Mouse (Mus musculus): ENCODE data around the gene Ppp1r18.

Gene Ppp1r18

DNA sequence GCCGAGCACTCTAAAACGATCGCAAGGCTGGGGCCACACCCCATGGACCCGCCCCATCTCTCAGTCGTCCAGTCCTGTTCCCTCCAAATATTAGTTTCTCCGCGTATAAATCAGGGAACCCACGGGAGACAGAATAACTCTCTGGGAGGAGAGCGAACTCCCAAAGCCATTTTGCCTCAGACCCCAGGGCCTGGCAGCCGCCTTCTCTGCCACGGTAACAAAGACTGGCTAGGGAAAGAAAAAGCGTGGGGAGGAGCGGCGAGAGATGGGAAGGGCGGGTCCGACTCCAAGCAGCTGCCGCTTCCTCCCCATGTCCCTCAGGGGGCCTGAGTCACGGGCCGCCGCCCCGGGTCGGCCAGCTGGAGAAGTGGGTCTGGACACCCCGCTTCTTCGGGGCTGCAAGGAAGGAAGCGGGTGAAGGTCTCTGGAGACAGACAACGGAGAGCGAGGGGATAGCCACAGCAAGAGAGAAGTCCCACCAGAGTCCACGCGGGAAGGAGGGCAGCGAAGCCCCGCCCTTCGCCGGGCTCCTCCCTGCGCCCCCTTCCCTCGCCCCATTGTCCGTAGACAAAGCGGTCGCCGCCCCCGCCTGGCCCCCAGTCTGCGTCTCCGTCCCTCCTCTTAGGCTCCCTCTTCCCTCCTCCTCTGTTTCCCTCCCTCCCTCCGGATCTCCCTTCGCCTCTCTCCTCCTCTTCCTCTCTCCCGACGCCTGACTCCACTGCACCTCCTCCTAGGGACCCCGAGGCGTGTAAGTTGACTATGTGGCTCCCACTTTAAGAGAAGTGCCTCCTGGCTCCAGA is at the start of gene Ppp1r18:
TSS of gene Ppp1r18 (plus strand) at position 113 of the 800 bp plus-strand sequence.
- no peak for DNase-seq

DNA sequence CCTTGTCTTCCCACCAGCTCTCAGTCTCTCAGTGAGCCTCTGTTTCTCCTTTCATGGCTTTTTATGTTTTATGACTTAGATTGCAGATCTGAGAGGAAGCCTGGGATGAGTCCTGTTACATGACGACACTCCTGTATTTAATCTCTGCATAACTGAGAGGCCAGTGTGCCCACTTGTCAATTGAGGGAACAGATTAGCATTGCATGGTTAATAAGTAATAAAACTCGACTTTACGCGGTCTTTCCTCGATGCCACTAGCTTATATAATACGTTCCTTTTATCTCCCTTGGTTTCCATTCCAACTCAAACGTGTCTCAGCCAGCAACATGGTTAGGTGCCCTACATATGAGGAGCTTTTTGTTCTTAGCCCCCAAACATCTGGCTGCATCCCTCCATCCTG is 49.6 kb upstream of the Ppp1r18 start:
- no peak for DNase-seq

DNA sequence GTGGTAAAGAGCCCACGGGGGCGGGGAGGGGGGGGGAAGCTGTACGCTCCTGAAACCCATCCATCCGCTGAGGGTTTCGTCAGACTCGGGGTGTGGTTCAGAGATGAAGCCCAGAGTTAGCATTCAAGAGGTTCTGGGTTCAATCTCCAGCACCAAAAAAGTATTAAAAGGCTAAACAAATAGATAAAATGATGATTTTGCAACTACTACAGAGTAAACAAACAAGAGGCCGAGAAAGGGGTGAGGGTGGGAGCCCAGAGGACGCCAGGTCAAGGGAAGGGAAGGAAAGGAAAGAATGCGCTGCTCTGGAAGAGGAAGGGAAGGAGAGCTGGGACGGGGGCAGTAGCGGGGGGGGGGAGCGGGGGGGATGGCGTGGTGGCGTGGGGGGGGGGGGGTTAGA is 48.7 kb upstream of the Ppp1r18 start:
- DNase-seq, result no peak

DNA sequence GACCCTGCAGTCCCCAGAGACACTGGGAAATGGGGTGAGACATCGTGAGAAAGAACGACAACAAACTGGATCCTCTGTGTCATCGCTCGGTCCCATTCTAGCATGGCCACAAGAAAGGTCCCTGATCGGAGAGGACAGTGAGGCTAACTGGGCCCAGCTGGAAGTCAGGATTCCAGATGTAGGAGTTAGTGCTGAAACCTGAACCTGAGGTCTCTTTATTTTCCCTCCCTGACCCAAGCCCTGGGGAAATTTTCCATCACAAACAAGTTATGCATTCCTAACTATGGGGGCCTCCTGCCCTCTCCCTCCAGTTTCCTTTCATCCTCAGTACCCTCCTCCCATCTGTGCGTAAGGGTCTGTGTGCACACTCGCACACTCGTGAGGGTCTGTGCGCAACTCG is 48.2 kb upstream of the Ppp1r18 start:
- DNase-seq, result no peak

DNA sequence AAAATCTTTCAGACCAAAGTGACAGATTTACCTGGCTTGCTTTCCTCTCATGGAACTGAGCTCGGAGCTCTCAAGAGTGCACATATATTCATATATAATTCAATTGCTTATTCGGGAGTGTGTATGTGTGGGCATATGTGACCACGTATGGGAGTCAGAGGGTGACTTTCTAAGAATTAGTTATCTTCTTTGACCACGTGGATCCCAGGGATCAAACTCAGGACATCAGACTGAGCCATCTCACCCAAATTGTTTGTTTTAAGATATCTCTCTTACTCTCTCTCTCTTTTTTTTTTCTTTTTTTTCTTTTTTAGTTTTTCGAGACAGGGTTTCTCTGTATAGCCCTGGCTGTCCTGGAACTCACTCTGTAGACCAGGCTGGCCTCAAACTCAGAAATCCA is 45.3 kb upstream of the Ppp1r18 start:
- DNase-seq, result no peak

DNA sequence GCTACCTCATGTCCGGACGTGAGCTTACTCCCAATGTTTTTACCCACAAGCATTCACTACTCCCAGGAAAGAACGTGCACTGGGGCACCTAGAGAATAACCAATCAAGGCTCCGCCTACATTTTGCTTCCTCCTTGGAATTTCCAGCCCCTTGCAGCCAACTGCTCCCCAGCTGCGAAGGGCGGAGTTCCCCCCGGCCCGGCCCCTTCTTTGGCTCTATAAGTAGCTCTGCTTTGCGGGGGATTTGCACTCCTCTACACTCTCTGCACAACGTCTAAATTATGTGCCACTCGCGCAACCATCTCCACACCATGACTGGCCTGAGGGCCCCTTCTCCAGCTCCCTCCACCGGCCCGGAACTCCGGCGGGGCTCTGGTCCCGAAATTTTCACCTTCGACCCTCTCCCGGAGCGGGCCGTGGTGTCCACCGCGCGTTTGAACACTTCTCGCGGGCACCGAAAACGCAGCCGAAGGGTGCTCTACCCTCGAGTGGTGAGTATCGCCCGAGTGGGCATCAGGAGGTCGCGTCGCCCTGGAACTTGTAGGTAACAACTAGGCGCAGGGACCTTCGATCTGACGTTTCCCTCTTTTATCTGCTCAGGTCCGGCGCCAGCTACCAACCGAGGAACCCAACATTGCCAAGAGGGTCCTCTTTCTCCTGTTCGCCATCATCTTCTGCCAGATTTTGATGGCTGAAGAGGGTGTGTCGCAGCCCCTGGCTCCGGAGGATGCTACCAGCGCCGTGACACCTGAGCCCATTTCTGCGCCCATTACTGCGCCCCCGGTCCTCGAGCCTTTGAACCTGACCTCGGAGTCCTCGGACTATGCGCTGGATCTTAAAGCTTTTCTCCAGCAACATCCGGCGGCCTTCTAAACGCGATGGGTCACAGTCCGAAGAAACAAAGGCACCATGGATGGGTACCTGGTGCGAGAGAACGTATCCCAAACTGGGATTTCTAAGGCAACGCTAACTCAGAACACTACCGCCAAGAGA is 43.7 kb upstream of the Ppp1r18 start, which contains the start of gene Ier3:
TSS of gene Ier3 (plus strand) at position 246 of the 992 bp plus-strand sequence.
- DNase-seq, result peak; percentile 68

DNA sequence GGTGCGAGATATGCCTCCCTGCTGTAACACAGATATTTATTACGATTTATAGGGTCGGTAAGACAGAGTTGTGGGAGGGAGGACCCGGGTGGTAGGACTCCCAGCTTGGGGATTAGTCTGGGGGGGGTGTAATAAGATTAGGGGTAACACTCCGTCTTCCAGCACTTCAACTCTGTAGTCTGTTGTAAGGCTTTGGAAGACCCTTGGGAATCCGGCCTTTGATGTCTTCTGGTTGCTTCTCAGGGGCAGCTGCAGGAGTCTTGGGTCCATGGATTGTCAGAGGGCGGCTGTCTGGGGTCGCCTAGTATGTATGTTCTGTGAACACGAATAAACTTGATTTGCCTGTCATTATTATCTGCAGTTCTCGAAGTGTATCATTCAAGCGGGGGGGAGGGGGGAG is 42.8 kb upstream of the Ppp1r18 start:
- DNase-seq, result no peak

DNA sequence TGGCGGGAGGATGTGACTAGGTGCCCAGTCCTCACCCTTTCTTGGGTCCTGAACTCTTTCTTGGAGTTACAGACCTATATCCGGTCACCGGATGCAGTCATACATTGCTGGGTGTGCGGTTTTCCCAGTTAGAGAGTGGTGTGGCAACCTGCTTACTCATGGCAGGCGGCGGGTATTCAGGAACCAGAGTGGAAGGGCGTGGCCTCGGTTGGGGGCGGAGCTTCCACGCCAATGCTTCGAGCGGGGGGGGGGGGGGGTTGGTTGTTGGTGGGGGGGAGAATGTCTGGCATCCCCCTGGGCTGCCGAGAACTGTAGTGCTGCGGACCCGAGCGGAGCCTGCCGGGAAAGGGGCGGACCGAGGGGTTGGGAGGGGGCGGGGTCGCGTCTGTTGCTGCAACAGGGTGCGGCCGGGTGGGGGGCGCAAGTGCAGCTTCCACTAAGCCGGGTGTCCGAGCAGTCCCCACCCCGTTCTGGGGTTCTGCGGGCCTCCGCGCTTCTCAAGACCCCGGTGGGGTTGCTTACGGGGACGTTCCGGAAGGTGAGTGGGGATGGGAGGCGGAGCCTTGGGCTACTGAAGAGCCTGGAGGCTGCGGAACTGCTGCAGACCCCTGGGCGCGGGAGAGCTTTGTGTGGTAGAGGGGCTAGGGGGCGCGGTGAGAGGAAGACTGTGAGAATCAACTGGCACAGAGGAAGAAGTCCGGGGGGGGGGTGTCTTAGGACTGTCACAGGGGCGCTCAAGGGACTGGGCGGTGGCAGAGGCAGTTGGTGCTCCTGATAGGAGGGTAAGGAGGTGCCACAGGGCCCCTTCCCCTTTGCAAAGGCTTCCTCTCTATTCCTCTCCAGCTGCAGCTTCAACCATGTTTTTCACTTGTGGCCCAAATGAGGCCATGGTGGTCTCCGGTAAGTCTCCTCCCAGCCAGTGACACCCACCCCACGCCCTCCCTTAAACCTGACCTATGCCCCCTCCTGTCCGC is 42.1 kb upstream of the Ppp1r18 start, which contains the start of gene Flot1:
TSS of gene Flot1 (plus strand) at position 267 of the 974 bp plus-strand sequence.
- DNase-seq, result peak; percentile 80

DNA sequence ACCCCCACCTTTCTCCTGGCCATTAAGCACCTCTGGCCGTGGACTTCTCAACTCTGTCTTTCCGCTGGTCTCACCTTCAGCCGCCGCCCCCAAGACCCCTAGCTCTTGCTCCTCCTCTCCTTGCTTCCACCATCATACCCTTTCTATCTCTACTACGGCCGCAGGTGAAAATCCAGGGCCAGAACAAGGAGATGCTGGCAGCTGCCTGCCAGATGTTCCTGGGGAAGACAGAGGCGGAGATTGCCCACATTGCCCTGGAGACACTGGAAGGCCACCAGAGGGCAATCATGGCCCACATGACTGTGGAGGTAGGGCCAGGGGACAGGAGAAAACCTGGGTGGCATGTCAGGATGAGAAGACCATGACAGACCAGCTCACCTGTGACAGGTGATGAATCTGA is 41.0 kb upstream of the Ppp1r18 start:
- DNase-seq, result peak; percentile 42

DNA sequence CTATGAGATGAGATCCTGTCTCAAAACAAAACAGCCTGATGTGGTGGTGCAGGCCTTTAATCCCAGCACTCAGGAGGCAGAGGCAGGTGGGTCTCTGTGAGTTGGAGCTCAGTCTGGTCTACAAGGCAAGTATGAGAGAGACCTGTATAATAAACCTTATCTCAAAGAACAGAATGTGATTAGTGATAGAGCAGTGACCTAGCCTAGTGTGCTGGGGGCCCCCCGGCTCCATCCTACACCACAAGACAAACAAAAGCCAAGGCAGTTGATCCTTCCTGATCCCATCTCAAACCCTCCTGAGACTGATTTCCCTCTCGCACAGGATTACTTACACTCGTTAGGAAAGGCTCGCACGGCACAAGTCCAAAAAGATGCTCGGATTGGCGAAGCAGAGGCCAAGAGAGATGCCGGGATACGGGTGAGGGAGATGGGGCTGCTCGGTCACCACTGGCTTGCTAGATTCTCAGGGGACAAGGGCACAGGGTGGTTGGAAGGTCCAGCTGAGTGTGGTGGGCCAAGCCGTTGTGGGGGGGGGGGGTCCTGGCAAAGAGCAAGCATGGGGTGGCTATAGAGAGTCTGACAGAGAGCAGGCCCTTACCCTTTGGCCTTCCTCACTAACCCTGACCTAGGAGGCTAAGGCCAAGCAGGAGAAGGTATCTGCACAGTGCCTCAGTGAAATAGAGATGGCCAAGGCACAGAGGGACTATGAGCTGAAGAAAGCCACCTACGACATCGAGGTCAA is 40.1 kb upstream of the Ppp1r18 start:
- DNase-seq, result peak; percentile 24

DNA sequence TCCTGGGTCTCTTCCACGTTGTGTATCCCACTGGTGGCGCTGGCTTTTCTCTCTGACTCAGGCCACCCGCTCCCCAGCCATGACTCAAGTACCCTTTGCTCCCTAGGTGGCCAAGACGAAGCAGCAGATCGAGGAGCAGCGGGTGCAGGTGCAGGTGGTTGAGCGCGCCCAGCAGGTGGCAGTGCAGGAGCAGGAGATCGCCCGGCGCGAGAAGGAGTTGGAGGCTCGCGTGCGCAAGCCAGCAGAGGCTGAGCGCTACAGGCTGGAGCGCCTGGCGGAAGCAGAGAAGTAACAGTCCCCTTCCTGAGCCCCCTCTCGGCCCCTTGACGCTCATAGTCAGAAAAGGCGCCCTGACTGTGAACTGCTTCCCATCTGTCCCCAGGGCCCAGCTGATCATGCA is 35.7 kb upstream of the Ppp1r18 start:
- peak; percentile 85 for DNase-seq

DNA sequence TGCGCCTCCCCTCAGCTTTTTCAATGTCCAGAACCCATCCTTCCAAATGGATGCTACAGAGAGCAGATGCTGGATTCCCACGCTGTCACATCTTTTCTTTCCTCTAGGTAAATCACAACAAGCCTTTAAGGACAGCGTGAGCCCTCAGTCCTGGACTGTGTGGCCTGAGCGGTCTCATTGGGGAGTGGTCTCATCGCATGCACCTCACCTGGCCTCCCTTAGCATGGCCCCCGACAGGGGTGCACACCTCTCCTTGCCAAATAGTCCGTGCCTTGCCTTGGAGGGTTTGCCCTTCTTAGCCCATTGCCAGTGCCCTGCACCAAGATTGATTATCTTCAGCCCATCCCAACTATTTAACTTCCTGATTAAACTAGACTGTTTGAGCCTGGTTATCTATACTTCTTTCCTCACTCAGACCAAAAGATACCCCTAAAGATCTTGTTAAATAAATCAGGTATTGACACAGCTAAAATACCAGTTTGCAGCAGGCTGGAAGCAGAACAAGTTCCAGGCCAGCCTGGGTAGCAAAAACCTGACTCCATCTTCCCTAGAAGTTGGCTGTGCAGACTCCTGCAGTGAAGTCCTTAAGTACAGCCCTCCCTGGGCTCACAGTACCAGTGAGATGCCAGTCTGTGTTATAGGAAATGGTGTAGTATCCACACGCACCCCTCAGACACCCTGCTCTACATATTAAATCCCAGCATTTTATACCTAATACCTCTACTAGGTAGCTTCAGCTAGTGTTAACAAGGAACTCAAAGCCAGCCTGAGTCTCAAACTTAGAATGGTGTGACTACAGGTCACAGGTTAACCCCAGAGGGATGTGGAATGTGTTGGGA is 32.8 kb upstream of the Ppp1r18 start:
- no peak for DNase-seq

DNA sequence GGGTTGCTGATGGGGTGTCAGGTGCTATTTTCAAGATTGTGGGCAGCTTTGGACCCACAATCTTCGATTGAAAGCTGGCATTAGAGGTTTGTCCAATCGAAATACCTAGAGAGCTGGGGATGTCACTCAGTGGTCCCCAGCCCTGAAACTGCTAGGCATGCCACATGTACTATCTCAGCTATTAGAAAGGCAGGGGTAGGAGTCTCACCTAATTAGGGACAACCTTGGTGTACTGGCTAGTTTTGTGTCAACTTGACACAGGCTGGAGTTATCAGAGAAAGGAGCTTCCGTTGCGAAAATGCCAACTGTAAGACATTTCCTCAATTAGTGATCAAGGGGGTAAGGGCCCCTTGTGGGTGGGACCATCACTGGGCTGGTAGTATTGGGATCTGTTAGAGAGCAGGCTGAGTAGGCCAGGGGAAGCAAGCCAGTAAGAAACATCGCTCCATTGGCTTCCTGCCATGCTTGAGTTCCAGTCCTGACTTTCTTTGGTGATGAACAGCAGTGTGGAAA is 32.1 kb upstream of the Ppp1r18 start:
- DNase-seq, result no peak

DNA sequence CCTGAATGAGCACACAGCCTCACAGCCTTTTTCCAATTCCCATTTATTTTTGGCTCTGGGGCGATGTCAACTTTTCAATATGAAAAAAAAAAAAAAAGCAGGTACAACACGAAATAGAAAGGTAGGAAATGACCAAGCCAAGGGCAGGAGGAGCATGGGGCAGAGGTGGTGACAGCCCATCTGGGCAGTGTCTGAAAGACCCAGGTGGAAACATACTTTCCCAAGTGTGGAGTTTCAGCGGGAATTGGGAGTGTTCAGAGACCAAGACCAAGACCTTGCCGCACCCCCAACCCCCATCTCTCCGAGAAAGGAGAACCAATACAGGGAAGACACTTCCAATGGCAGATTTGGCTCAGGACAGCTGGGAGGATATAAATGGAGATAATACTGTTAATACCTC is 31.5 kb upstream of the Ppp1r18 start:
- no peak for DNase-seq

DNA sequence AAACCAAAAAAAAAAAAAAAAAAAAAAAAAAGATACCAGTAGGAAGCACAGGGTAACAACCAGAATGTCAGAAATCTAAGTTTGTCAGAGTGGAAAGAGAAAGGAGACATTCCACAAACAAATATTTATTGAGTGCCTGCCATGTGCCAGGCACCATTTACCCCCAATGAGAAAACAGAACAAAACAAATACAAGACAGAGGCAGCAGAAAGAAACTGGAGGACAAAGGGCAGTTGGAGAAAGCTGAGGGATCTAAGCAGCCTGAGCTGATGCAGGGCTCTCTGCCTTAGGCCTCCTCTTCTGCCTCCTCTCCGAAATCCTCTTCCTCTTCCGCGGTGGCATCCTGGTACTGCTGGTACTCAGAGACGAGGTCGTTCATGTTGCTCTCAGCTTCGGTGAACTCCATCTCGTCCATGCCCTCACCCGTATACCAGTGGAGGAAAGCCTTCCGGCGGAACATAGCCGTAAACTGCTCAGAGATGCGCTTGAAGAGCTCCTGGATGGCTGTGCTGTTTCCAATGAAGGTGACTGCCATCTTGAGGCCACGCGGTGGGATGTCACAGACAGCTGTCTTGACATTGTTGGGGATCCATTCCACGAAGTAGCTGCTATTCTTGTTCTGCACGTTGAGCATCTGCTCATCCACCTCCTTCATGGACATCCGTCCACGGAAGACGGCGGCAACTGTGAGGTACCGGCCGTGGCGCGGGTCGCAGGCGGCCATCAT is 30.5 kb upstream of the Ppp1r18 start:
- no peak for DNase-seq

DNA sequence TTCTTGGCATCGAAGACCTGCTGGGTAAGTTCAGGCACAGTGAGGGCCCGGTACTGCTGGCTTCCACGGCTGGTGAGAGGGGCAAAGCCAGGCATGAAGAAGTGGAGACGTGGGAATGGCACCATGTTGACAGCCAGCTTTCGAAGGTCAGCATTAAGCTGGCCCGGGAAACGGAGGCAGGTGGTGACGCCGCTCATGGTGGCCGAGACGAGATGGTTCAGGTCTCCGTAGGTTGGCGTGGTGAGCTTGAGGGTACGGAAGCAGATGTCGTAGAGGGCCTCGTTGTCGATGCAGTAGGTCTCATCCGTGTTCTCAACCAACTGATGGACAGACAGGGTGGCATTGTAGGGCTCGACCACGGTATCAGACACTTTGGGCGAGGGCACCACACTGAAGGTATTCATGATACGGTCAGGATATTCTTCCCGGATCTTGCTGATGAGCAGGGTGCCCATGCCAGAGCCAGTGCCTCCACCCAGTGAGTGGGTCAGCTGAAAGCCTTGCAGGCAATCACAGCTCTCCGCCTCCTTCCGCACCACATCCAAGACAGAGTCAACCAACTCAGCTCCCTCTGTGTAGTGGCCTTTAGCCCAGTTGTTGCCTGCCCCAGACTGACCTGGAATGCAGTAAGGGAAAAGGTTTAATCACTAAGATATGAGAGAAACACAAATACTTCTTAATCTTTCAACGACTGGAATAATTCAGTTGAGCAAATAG is 29.8 kb upstream of the Ppp1r18 start:
- no peak for DNase-seq

DNA sequence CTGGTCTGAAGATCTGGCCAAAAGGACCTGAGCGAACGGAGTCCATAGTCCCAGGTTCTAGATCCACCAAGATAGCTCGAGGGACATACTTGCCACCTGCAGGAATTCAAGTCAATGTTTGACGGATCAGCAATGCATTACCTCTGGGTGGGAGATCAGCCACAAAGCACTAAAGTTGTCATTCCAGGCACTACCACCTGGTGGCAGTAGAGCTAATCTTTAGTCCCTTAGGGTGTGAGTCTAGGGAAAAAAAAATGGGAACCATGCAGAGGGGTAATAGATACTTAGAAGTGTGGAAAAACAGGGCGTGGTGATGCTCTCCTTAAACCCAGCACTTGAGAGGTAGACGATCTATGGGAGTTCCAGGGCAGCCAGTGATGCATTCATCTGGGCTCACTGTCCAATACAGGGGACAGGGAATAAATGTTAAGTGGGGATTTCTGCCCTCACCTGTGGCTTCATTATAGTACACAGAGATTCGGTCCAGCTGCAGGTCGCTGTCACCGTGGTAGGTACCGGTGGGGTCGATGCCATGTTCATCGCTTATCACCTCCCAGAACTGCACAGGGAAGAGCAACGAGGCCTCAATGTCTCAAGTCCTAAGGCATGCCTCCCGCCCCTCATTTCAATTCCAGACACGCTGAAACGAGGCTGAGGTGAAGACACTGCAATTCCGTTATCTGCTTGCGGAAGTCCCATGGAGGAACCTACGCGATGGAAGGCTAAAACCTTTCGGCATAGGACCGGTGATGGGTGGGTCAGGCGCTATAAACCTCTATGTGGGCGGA is 29.0 kb upstream of the Ppp1r18 start:
- peak; percentile 94 for DNase-seq

DNA sequence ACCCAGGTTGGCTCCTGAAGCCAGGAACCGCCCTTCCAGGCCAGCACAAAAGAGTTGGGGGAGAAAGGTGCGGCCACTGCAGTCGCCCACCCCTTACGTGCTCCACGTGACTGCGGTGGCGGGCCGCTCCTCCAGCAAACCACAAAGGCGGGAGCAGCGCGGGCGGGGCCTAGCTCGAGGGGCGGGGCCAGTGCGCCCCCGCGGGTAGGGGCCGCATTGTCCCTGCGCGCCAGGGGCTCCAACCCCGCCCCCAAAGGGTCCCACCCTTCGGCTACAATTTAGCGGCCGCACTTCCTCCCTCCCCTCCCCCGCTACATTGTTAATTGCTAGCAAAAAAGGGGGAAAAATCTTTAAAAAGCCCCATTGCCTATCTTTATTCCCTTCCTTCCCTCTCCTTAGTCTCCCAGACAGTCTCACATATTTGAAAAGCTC is 28.4 kb upstream of the Ppp1r18 start:
- peak; percentile 83 for DNase-seq
